Mouse (Mus musculus) heart, embryonic 15.5 days (tissue): ENCODE data around the gene Ophn1. TPM values are rescaled to one million over a fixed set of nuclear protein-coding genes. Genes with fewer than 3 reads are reported as not detected.

Experiments
- ATAC-seq: fragments of 200-750 bp; cut with Nextera tagmentation; replicated peaks from 2 replicates; pipeline ENCODE4 v1.8.0; 2017; ENCODE audit warnings: low read depth, moderate TSS enrichment; ENCODE audit not compliant: insufficient number of reproducible peaks, insufficient read depth, low FRiP score
- H3K27ac ChIP-seq: fragments of 300-500 bp; sonication (generic); 2 replicates; pipeline ENCODE4 v1.5.1; 2015; ENCODE audit warnings: mild to moderate bottlenecking, inconsistent platforms
- H3K27me3 ChIP-seq: fragments of 300-500 bp; sonication (generic); 2 replicates; pipeline ENCODE4 v1.6.1; 2015; ENCODE audit warnings: inconsistent platforms
- H3K36me3 ChIP-seq: fragments of 300-500 bp; sonication (generic); 2 replicates; pipeline ENCODE4 v1.6.1; 2015; ENCODE audit warnings: mild to moderate bottlenecking, inconsistent platforms
- H3K4me1 ChIP-seq: fragments of 300-500 bp; sonication (generic); replicated peaks from 2 replicates; pipeline ENCODE4 v1.6.1; 2015; ENCODE audit warnings: inconsistent platforms
- H3K4me2 ChIP-seq: fragments of 300-500 bp; sonication (generic); 2 replicates; pipeline ENCODE4 v1.6.1; 2015; ENCODE audit warnings: inconsistent platforms, mild to moderate bottlenecking, moderate library complexity
- H3K4me3 ChIP-seq: fragments of 300-500 bp; sonication (generic); 2 replicates; pipeline ENCODE4 v1.5.1; 2015; ENCODE audit warnings: mild to moderate bottlenecking, inconsistent platforms
- H3K9ac ChIP-seq: fragments of 300-500 bp; sonication (generic); 2 replicates; pipeline ENCODE4 v1.6.1; 2015; ENCODE audit warnings: mild to moderate bottlenecking, inconsistent platforms
- H3K9me3 ChIP-seq: fragments of 300-500 bp; sonication (generic); replicated peaks from 2 replicates; pipeline ENCODE4 v1.6.1; 2016; ENCODE audit warnings: inconsistent platforms
- WGBS: fragments of 180-500 bp; shearing (Covaris S2); methylation state at CpG from one replicate; pipeline ENCODE4 v1.1.7; 2015; ENCODE audit warnings: mixed read lengths; 5-methylcytosine and 5-hydroxymethylcytosine counted together
- polyA plus RNA-seq: library from polyadenylated mRNA; unstranded; fragments of >200 nt; fragmentation: Nextera tagmentation; extraction: Ambion mirVana; gene quantifications from 2 replicates; pipeline ENCODE4 v1.2.1, GENCODE M21; 2015

The Ophn1 gene
- polyA plus RNA-seq, 1 experiment from 2014 or later = 9.1 TPM

- H3K36me3 ChIP-seq = no peaks in the 10 kb centered on the region
- H3K4me3 ChIP-seq = no peak overlapping the region
- H3K9ac ChIP-seq = no peak overlapping the region
- H3K27ac ChIP-seq = no peak overlapping the region
- no peaks in the 10 kb centered on the region for H3K4me1 ChIP-seq
- no peaks in the 10 kb centered on the region for H3K27me3 ChIP-seq
- ATAC-seq = no peak
- H3K9me3 ChIP-seq = no peaks in the 10 kb centered on the region
- no peak overlapping the region for H3K4me2 ChIP-seq
These were observed 87.0 kb downstream of the Ophn1 start for GRCm38 (mm10) chrX:98803813-98804212.

- WGBS = 69% methylated on average over 4 of the region's 4 CpGs
- no peaks in the 10 kb centered on the region for H3K27me3 ChIP-seq
- no peak overlapping the region for H3K4me3 ChIP-seq
- H3K9me3 ChIP-seq = no peaks in the 10 kb centered on the region
- H3K36me3 ChIP-seq = no peaks in the 10 kb centered on the region
- no peak overlapping the region for H3K27ac ChIP-seq
- H3K4me2 ChIP-seq = no peak overlapping the region
- no peak for ATAC-seq
- H3K9ac ChIP-seq = no peak overlapping the region
- H3K4me1 ChIP-seq = no peaks in the 10 kb centered on the region
These were observed 116.4 kb downstream of the Ophn1 start for GRCm38 (mm10) chrX:98774247-98774950.

GRCm38 (mm10) chrX:98755089-98755488 lies 135.7 kb downstream of the Ophn1 start:
- H3K4me2 ChIP-seq = no peak overlapping the region
- no peak overlapping the region for H3K4me3 ChIP-seq
- no peak for ATAC-seq
- H3K27ac ChIP-seq = no peak overlapping the region
- no peaks in the 10 kb centered on the region for H3K9me3 ChIP-seq
- WGBS = 62% methylated on average over 2 of the region's 2 CpGs
- H3K27me3 ChIP-seq = no peaks in the 10 kb centered on the region
- H3K4me1 ChIP-seq = no peaks in the 10 kb centered on the region
- no peaks in the 10 kb centered on the region for H3K36me3 ChIP-seq
- H3K9ac ChIP-seq = no peak overlapping the region

- Histone ChIP-seq H3K27me3 (no peaks in the 10 kb centered on the region), H3K9ac (no peak overlapping the region), H3K36me3 (no peaks in the 10 kb centered on the region), H3K27ac (no peak overlapping the region), H3K4me2 (no peak overlapping the region), H3K4me1 (no peaks in the 10 kb centered on the region), H3K9me3 (no peaks in the 10 kb centered on the region), H3K4me3 (no peak overlapping the region)
- WGBS = 65% methylated on average over 1 of the region's 1 CpGs
- no peak for ATAC-seq
These were observed 139.5 kb downstream of the Ophn1 start for GRCm38 (mm10) chrX:98751279-98751817.

GRCm38 (mm10) chrX:98736758-98737157 lies 154.1 kb downstream of the Ophn1 start:
- no peak overlapping the region for H3K4me3 ChIP-seq
- no peak overlapping the region for H3K27ac ChIP-seq
- WGBS = 61% methylated on average over 5 of the region's 5 CpGs
- H3K9ac ChIP-seq = no peak overlapping the region
- H3K4me1 ChIP-seq = no peaks in the 10 kb centered on the region
- no peaks in the 10 kb centered on the region for H3K36me3 ChIP-seq
- H3K27me3 ChIP-seq = no peaks in the 10 kb centered on the region
- no peak overlapping the region for H3K4me2 ChIP-seq
- H3K9me3 ChIP-seq = no peaks in the 10 kb centered on the region
- ATAC-seq = no peak

GRCm38 (mm10) chrX:98722991-98723390 lies 167.8 kb downstream of the Ophn1 start:
- H3K27ac ChIP-seq = no peak overlapping the region
- no peaks in the 10 kb centered on the region for H3K36me3 ChIP-seq
- H3K9me3 ChIP-seq = no peaks in the 10 kb centered on the region
- H3K4me2 ChIP-seq = no peak overlapping the region
- no peaks in the 10 kb centered on the region for H3K4me1 ChIP-seq
- H3K9ac ChIP-seq = no peak overlapping the region
- ATAC-seq = no peak
- WGBS = 53% methylated on average over 10 of the region's 10 CpGs
- H3K27me3 ChIP-seq = no peaks in the 10 kb centered on the region
- H3K4me3 ChIP-seq = no peak overlapping the region

- no peak overlapping the region for H3K4me2 ChIP-seq
- H3K27me3 ChIP-seq = no peaks in the 10 kb centered on the region
- H3K4me3 ChIP-seq = no peak overlapping the region
- no peaks in the 10 kb centered on the region for H3K4me1 ChIP-seq
- H3K36me3 ChIP-seq = no peaks in the 10 kb centered on the region
- no peak overlapping the region for H3K27ac ChIP-seq
- H3K9ac ChIP-seq = no peak overlapping the region
- no peaks in the 10 kb centered on the region for H3K9me3 ChIP-seq
- ATAC-seq = no peak
These were observed 183.1 kb downstream of the Ophn1 start for GRCm38 (mm10) chrX:98707766-98708165.

- Histone ChIP-seq H3K9ac (no peak overlapping the region), H3K4me1 (no peaks in the 10 kb centered on the region), H3K4me2 (no peak overlapping the region), H3K4me3 (no peak overlapping the region), H3K9me3 (no peaks in the 10 kb centered on the region), H3K36me3 (no peaks in the 10 kb centered on the region), H3K27me3 (no peaks in the 10 kb centered on the region), H3K27ac (no peak overlapping the region)
- no peak for ATAC-seq
- 21% methylated on average over 4 of the region's 4 CpGs for WGBS
These were observed 189.2 kb downstream of the Ophn1 start for GRCm38 (mm10) chrX:98701635-98702034.

GRCm38 (mm10) chrX:98682603-98683002 lies 208.2 kb downstream of the Ophn1 start:
- Histone ChIP-seq H3K4me2 (no peak overlapping the region), H3K27ac (no peak overlapping the region), H3K4me1 (no peaks in the 10 kb centered on the region), H3K36me3 (no peaks in the 10 kb centered on the region), H3K9me3 (no peaks in the 10 kb centered on the region), H3K27me3 (no peaks in the 10 kb centered on the region), H3K4me3 (no peak overlapping the region), H3K9ac (no peak overlapping the region)
- ATAC-seq = no peak

- no peak overlapping the region for H3K27ac ChIP-seq
- WGBS = 75% methylated on average over 2 of the region's 2 CpGs
- H3K9me3 ChIP-seq = no peaks in the 10 kb centered on the region
- no peak overlapping the region for H3K4me2 ChIP-seq
- no peaks in the 10 kb centered on the region for H3K27me3 ChIP-seq
- no peak for ATAC-seq
- H3K4me3 ChIP-seq = no peak overlapping the region
- H3K9ac ChIP-seq = no peak overlapping the region
- H3K36me3 ChIP-seq = no peaks in the 10 kb centered on the region
- H3K4me1 ChIP-seq = no peaks in the 10 kb centered on the region
These were observed 209.5 kb downstream of the Ophn1 start for GRCm38 (mm10) chrX:98681281-98681680.

GRCm38 (mm10) chrX:98670988-98671387 lies 219.8 kb downstream of the Ophn1 start:
- Histone ChIP-seq H3K27me3 (no peaks in the 10 kb centered on the region), H3K9ac (no peak overlapping the region), H3K27ac (no peak overlapping the region), H3K36me3 (no peaks in the 10 kb centered on the region), H3K4me1 (no peaks in the 10 kb centered on the region), H3K9me3 (no peaks in the 10 kb centered on the region), H3K4me2 (no peak overlapping the region), H3K4me3 (no peak overlapping the region)
- ATAC-seq = no peak

- Histone ChIP-seq H3K4me1 (no peaks in the 10 kb centered on the region), H3K4me2 (no peak overlapping the region), H3K27ac (no peak overlapping the region), H3K4me3 (no peak overlapping the region), H3K9me3 (no peaks in the 10 kb centered on the region), H3K9ac (no peak overlapping the region), H3K36me3 (no peaks in the 10 kb centered on the region), H3K27me3 (no peaks in the 10 kb centered on the region)
- ATAC-seq = no peak
These were observed 239.4 kb downstream of the Ophn1 start for GRCm38 (mm10) chrX:98651431-98651830.
